Mouse (Mus musculus) 416B (cell line): ENCODE measurements at regions not wholly inside any gene's neighbourhood (a gene's known extent, or its start where the extent isn't known, plus 50 kb on each side); places are given as distances from the start of the nearest gene placed in this dataset.
"Not testable (repeated sequence)": the region's sequence is repeated elsewhere in the genome, so short reads cannot be mapped to it uniquely, and the experiment has no call there.

Source experiments
- DNase-seq: peaks from one replicate; pipeline ENCODE4 v3.0.0; 2011; ENCODE audit warnings: low read depth

- no peak for DNase-seq
Measured at GRCm38 (mm10) chr11:52460190-52460780, 64.1 kb downstream of the 9530068E07Rik start.

- peak; percentile 55 for DNase-seq
Measured at GRCm38 (mm10) chr11:52471128-52471527, 74.9 kb downstream of the 9530068E07Rik start.

GRCm38 (mm10) chr11:52480111-52480510 is 83.9 kb downstream of the 9530068E07Rik start:
- DNase-seq, result not testable (repeated sequence)

- not testable (repeated sequence) for DNase-seq
Measured at GRCm38 (mm10) chr11:52480694-52481093, 84.5 kb downstream of the 9530068E07Rik start.

GRCm38 (mm10) chr11:52483534-52483933 is 87.3 kb downstream of the 9530068E07Rik start:
- DNase-seq, result not testable (repeated sequence)

- DNase-seq, result not testable (repeated sequence)
Measured at GRCm38 (mm10) chr11:52488538-52488937, 92.3 kb downstream of the 9530068E07Rik start.

GRCm38 (mm10) chr11:52493336-52493735 is 97.1 kb downstream of the 9530068E07Rik start:
- DNase-seq, result no peak

GRCm38 (mm10) chr11:52496908-52497307 is 100.7 kb downstream of the 9530068E07Rik start:
- DNase-seq, result no peak

- no peak for DNase-seq
Measured at GRCm38 (mm10) chr11:52502759-52503365, 106.6 kb downstream of the 9530068E07Rik start.

GRCm38 (mm10) chr11:52511831-52512297 is 115.6 kb downstream of the 9530068E07Rik start:
- DNase-seq, result no peak

GRCm38 (mm10) chr11:52517330-52517729 is 121.1 kb downstream of the 9530068E07Rik start:
- DNase-seq, result peak; percentile 26

- no peak for DNase-seq
Measured at GRCm38 (mm10) chr11:52519877-52520276, 123.6 kb downstream of the 9530068E07Rik start.

GRCm38 (mm10) chr11:52521879-52522278 is 125.7 kb downstream of the 9530068E07Rik start:
- peak; percentile 27 for DNase-seq

- DNase-seq, result no peak
Measured at GRCm38 (mm10) chr11:52522384-52522783, 126.2 kb downstream of the 9530068E07Rik start.

GRCm38 (mm10) chr11:52523191-52523590 is 127.0 kb downstream of the 9530068E07Rik start:
- peak; percentile 40 for DNase-seq

- no peak for DNase-seq
Measured at GRCm38 (mm10) chr11:52523671-52524070, 127.4 kb downstream of the 9530068E07Rik start.

- DNase-seq, result no peak
Measured at GRCm38 (mm10) chr11:52525446-52525845, 129.2 kb downstream of the 9530068E07Rik start.

- no peak for DNase-seq
Measured at GRCm38 (mm10) chr11:52526306-52526705, 130.1 kb downstream of the 9530068E07Rik start.

- DNase-seq, result no peak
Measured at GRCm38 (mm10) chr11:52533379-52533778, 137.2 kb downstream of the 9530068E07Rik start.

GRCm38 (mm10) chr11:52534586-52534985 is 138.4 kb downstream of the 9530068E07Rik start:
- no peak for DNase-seq

GRCm38 (mm10) chr11:52536211-52536610 is 140.0 kb downstream of the 9530068E07Rik start:
- no peak for DNase-seq

- no peak for DNase-seq
Measured at GRCm38 (mm10) chr11:52536841-52537240, 140.6 kb downstream of the 9530068E07Rik start.

- DNase-seq, result peak; percentile 71
Measured at GRCm38 (mm10) chr11:52537819-52538435, 141.7 kb downstream of the 9530068E07Rik start.
